Mouse (Mus musculus) megakaryocyte, embryonic 14.5 days (primary cell): Measurements from ENCODE around the gene Tbc1d9b.

Experiments
- FLI1 ChIP-seq: IDR thresholded peaks from 2 replicates; pipeline ENCODE4 v1.6.1; 2012; ENCODE audit warnings: low read length, inconsistent platforms, mixed read lengths
- GATA1 ChIP-seq: IDR thresholded peaks from 3 replicates; pipeline ENCODE4 v1.6.1; 2012; ENCODE audit warnings: mixed read lengths, low read length, inconsistent platforms, borderline replicate concordance

DNA sequence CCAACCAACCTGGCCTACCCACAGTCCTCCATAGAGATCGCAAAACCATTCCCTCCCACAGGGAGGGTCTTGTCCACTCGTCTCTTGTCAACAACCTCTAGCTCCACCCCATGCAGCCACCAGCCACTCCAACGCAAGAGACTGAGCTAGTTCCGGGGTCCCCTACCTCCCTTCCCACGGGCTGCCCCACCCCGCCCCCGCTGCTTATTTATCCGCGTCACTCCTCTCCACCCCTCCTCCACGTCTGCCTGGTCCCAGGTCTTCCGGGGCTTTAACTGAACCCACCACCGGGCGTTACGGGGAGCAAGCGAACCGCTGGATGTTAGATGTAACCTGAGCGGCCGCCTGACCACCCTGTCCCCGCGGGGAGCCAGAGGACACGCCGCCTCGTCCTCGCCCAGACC lies 78.9 kb downstream of the Tbc1d9b start:
- TF ChIP-seq GATA1, result no peak
- no peak for TF ChIP-seq FLI1
